Mouse (Mus musculus): Measurements from ENCODE around the gene Elovl5. TPM values are rescaled to one million over a fixed set of nuclear protein-coding genes. Genes with fewer than 3 reads are reported as not detected.

Gene Elovl5
- total RNA-seq, 2 experiments from 2014 or later = 62.2 to 68.7 TPM

- intact Hi-C loops (cut with DNase I) = no loop called here
- DNase-seq (ENCODE audit: low spot score in 2 of 2) = no peak
Measured at GRCm38 (mm10) chr9:77949753-77950268, 32.6 kb downstream of the Elovl5 start.

GRCm38 (mm10) chr9:77950841-77951475 is 33.8 kb downstream of the Elovl5 start:
- no peak for DNase-seq (ENCODE audit: low spot score in 2 of 2)
- intact Hi-C loops (cut with DNase I) = no loop called here

GRCm38 (mm10) chr9:77951971-77952370 is 34.8 kb downstream of the Elovl5 start:
- intact Hi-C loops (cut with DNase I) = no loop called here

GRCm38 (mm10) chr9:77953053-77953452 is 35.9 kb downstream of the Elovl5 start:
- intact Hi-C loops (cut with DNase I) = no loop called here
- DNase-seq (ENCODE audit: low spot score in 2 of 2) = no peak

More at GRCm38 (mm10) chr9:77951971-77952370, 34.8 kb downstream of the Elovl5 start:
- DNase-seq (ENCODE audit: low spot score in 2 of 2) = no peak

- intact Hi-C loops (cut with DNase I) = no loop called here
- DNase-seq (ENCODE audit: low spot score in 2 of 2) = no peak
Measured at GRCm38 (mm10) chr9:77954496-77954895, 37.3 kb downstream of the Elovl5 start.

GRCm38 (mm10) chr9:77954981-77955380 is 37.8 kb downstream of the Elovl5 start:
- intact Hi-C loops (cut with DNase I) = no loop called here
- DNase-seq (ENCODE audit: low spot score in 2 of 2) = no peak

GRCm38 (mm10) chr9:77955511-77955910 is 38.3 kb downstream of the Elovl5 start:
- DNase-seq (ENCODE audit: low spot score in 2 of 2) = no peak
- intact Hi-C loops (cut with DNase I) = no loop called here

- DNase-seq (ENCODE audit: low spot score in 2 of 2) = no peak
- intact Hi-C loops (cut with DNase I) = no loop called here
Measured at GRCm38 (mm10) chr9:77955964-77956363, 38.8 kb downstream of the Elovl5 start.

GRCm38 (mm10) chr9:77958327-77958726 is 41.2 kb downstream of the Elovl5 start:
- DNase-seq (ENCODE audit: low spot score in 2 of 2) = no peak
- intact Hi-C loops (cut with DNase I) = no loop called here

- intact Hi-C loops (cut with DNase I) = no loop called here
- no peak for DNase-seq (ENCODE audit: low spot score in 2 of 2)
Measured at GRCm38 (mm10) chr9:77959759-77960158, 42.6 kb downstream of the Elovl5 start.

- DNase-seq (ENCODE audit: low spot score in 2 of 2) = no peak
- intact Hi-C loops (cut with DNase I) = no loop called here
Measured at GRCm38 (mm10) chr9:77961350-77961749, 44.2 kb downstream of the Elovl5 start.

GRCm38 (mm10) chr9:77964084-77964483 is 46.9 kb downstream of the Elovl5 start:
- no peak for DNase-seq (ENCODE audit: low spot score in 2 of 2)

GRCm38 (mm10) chr9:77965287-77965686 is 48.1 kb downstream of the Elovl5 start:
- no peak for DNase-seq (ENCODE audit: low spot score in 2 of 2)
- intact Hi-C loops (cut with DNase I) = loop anchor here (5.0 kb wide), 1 partner anchor 48 kb away; the partner anchor contains the start of gene Elovl5

More at GRCm38 (mm10) chr9:77964084-77964483, 46.9 kb downstream of the Elovl5 start:
- intact Hi-C loops (cut with DNase I) = no loop called here

- no peak for DNase-seq (ENCODE audit: low spot score in 2 of 2)
- intact Hi-C loops (cut with DNase I) = loop anchor here (2.0 to 5.0 kb wide), 2 partner anchors 25 to 49 kb away; partner anchors contain the start of gene Elovl5
Measured at GRCm38 (mm10) chr9:77965768-77966552, 48.8 kb downstream of the Elovl5 start.

- intact Hi-C loops (cut with DNase I) = loop anchor here (2.0 to 5.0 kb wide), 2 partner anchors 24 to 50 kb away; partner anchors contain the start of gene Elovl5
- no peak for DNase-seq (ENCODE audit: low spot score in 2 of 2)
Measured at GRCm38 (mm10) chr9:77966861-77967260, 49.7 kb downstream of the Elovl5 start.

GRCm38 (mm10) chr9:77967584-77968163 is 50.5 kb downstream of the Elovl5 start:
- intact Hi-C loops (cut with DNase I) = loop anchor here (2.0 to 5.0 kb wide), 2 partner anchors 23 to 50 kb away; partner anchors contain the start of gene Elovl5
- peak; percentile 38 to 60 for DNase-seq (ENCODE audit: low spot score in 2 of 2)

GRCm38 (mm10) chr9:77969192-77969953 is 52.2 kb downstream of the Elovl5 start:
- no peak for DNase-seq (ENCODE audit: low spot score in 2 of 2)
- intact Hi-C loops (cut with DNase I) = loop anchor here (5.0 kb wide), 1 partner anchor 52 kb away; the partner anchor contains the start of gene Elovl5

- intact Hi-C loops (cut with DNase I) = no loop called here
- DNase-seq (ENCODE audit: low spot score in 2 of 2) = no peak
Measured at GRCm38 (mm10) chr9:77979000-77979399, 61.8 kb downstream of the Elovl5 start.

GRCm38 (mm10) chr9:77982616-77983015 is 65.5 kb downstream of the Elovl5 start:
- intact Hi-C loops (cut with DNase I) = no loop called here
- no peak for DNase-seq (ENCODE audit: low spot score in 2 of 2)

Measured in left cerebral cortex, postnatal 36 days (tissue).